Mouse (Mus musculus) myocyte (in vitro differentiated cells): ENCODE measurements around the gene Ptpn1.

Experiments used
- CEBPB ChIP-seq: IDR thresholded peaks from 2 replicates; pipeline ENCODE4 v1.6.1; 2011; ENCODE audit warnings: mild to moderate bottlenecking, moderate library complexity; ENCODE audit not compliant: poor library complexity, insufficient read depth, severe bottlenecking
- MAX ChIP-seq: IDR thresholded peaks from one replicate; pipeline ENCODE4 v1.6.1; 2011; ENCODE audit warnings: low read depth, mild to moderate bottlenecking, control low read depth
- MYOD1 ChIP-seq, 3 experiments: IDR thresholded peaks; one replicate each; pipeline ENCODE4 v1.6.1; 2011; ENCODE audit warnings: control low read depth in 2 of 3, low read depth in 2 of 3, mild to moderate bottlenecking in 2 of 3, moderate library complexity in 1 of 3; ENCODE audit not compliant: insufficient read length in 2 of 3, control insufficient read depth in 1 of 3
- MYOG ChIP-seq, 3 experiments: IDR thresholded peaks; one replicate each; pipeline ENCODE4 v1.6.1; 2011; ENCODE audit warnings: control low read depth in 2 of 3, low read depth in 2 of 3, mild to moderate bottlenecking in 2 of 3; ENCODE audit not compliant: insufficient read length in 2 of 3, control insufficient read depth in 1 of 3, insufficient read depth in 1 of 3
- POLR2A ChIP-seq: IDR thresholded peaks from one replicate; pipeline ENCODE4 v1.6.1; 2011; ENCODE audit warnings: low read depth, mild to moderate bottlenecking, control low read depth, moderate library complexity; ENCODE audit not compliant: insufficient read length
- USF1 ChIP-seq: IDR thresholded peaks from one replicate; pipeline ENCODE4 v1.6.1; 2011; ENCODE audit warnings: low read depth, mild to moderate bottlenecking, control low read depth, moderate library complexity

DNA sequence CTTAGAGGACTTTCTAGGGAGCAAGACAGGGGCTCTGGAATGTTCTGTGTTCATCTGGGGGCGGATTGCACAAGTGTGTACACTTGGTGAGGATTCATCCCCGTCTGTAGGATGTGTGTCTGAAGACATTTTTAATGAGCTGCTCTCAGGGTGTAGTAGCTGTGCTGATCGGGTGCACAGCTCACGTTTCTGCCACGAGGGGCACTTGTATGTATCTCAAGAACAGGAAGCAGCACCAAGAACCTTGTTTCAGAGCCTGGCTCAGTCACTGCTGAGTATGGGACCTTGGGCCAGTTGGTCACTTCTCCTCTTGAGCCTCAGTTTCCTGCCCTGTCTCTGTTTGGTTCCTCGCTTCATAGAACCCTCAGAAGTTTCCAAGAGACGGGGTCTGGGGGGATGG, 45.4 kb upstream of the Ptpn1 start:
- TF ChIP-seq CEBPB (peak; percentile 41; the same call in 1 of the 2 replicates), POLR2A (no peak), MYOG (IDR thresholded peaks at IDR 0.05; ENCODE audit: control insufficient read depth in 1 of 3, insufficient read depth in 1 of 3, insufficient read length in 2 of 3, low read depth in 2 of 3) (no peak), MAX (no peak), MYOD1 (IDR thresholded peaks at IDR 0.05; ENCODE audit: control insufficient read depth in 1 of 3, insufficient read length in 2 of 3, low read depth in 2 of 3) (no peak), USF1 (no peak)
